Mouse (Mus musculus) MEL (cell line): ENCODE results near the gene Gsta3. TPM values are rescaled to one million over a fixed set of nuclear protein-coding genes. Genes with fewer than 3 reads are reported as not detected.

Experiments used
- DNase-seq: peaks from one replicate; pipeline ENCODE4 v3.0.0; 2011; ENCODE audit warnings: low read depth, low spot score
- H3K27ac ChIP-seq: 2 replicates; pipeline ENCODE4 v1.5.1; 2012; ENCODE audit warnings: low read depth, mild to moderate bottlenecking, control low read depth, low read length, moderate library complexity; ENCODE audit not compliant: control insufficient read depth
- H3K27me3 ChIP-seq, 2 experiments: fragments of 150-350 bp in 1 of 2; sonication (generic) in 1 of 2; 2 replicates each; pipeline ENCODE4 v1.6.1; 2012; ENCODE audit warnings: low read length in 2 of 2, mild to moderate bottlenecking in 2 of 2, improper control_type of control experiment in 1 of 2, moderate library complexity in 1 of 2; ENCODE audit not compliant: insufficient read depth in 2 of 2, control insufficient read depth in 1 of 2
- H3K36me3 ChIP-seq, 2 experiments: 2 replicates each; pipeline ENCODE4 v1.6.1; 2012 to 2014; ENCODE audit warnings: low read length in 2 of 2, improper control_type of control experiment in 1 of 2, inconsistent platforms in 1 of 2, mild to moderate bottlenecking in 1 of 2; ENCODE audit not compliant: insufficient read depth in 2 of 2, control insufficient read depth in 1 of 2
- H3K4me1 ChIP-seq, 2 experiments: fragments of 150-350 bp in 1 of 2; sonication (generic) in 1 of 2; 2 replicates each; pipeline ENCODE4 v1.6.1; 2012; ENCODE audit warnings: low read length in 2 of 2, improper control_type of control experiment in 1 of 2, mild to moderate bottlenecking in 1 of 2; ENCODE audit not compliant: insufficient read depth in 2 of 2, control insufficient read depth in 1 of 2
- H3K4me3 ChIP-seq, 2 experiments: fragments of 150-350 bp in 1 of 2; sonication (generic) in 1 of 2; 2 replicates each; pipeline ENCODE4 v1.5.1; 2012; ENCODE audit warnings: low read depth in 2 of 2, low read length in 2 of 2, mild to moderate bottlenecking in 2 of 2, moderate library complexity in 2 of 2, control low read depth in 1 of 2, improper control_type of control experiment in 1 of 2; ENCODE audit not compliant: control insufficient read depth in 1 of 2, insufficient read depth in 1 of 2
- H3K79me2 ChIP-seq: 2 replicates; pipeline ENCODE4 v1.6.1; 2012; ENCODE audit warnings: mild to moderate bottlenecking, low read length, moderate library complexity; ENCODE audit not compliant: control insufficient read depth, poor library complexity, insufficient read depth
- H3K9ac ChIP-seq: 2 replicates; pipeline ENCODE4 v1.6.1; 2012; ENCODE audit warnings: low read depth, mild to moderate bottlenecking, control low read depth, low read length, moderate library complexity; ENCODE audit not compliant: control insufficient read depth, poor library complexity, severe bottlenecking
- H3K9me3 ChIP-seq: fragments of 150-350 bp; sonication (generic); replicated peaks from 2 replicates; pipeline ENCODE4 v1.6.1; 2012; ENCODE audit warnings: mild to moderate bottlenecking, low read length, improper control_type of control experiment, moderate library complexity; ENCODE audit not compliant: insufficient read depth
- BHLHE40 ChIP-seq: IDR thresholded peaks from 2 replicates; pipeline ENCODE4 v1.6.1; 2012; ENCODE audit warnings: low read depth, mild to moderate bottlenecking, inconsistent platforms, low read length, improper control_type of control experiment, borderline replicate concordance
- CHD1 ChIP-seq: IDR thresholded peaks from 2 replicates; pipeline ENCODE4 v1.6.1; 2012; ENCODE audit warnings: low read depth, mild to moderate bottlenecking, inconsistent platforms, low read length, improper control_type of control experiment
- CHD2 ChIP-seq: IDR thresholded peaks from 2 replicates; pipeline ENCODE4 v1.6.1; 2011; ENCODE audit warnings: low read length, improper control_type of control experiment
- CTCF ChIP-seq, 3 experiments: IDR thresholded peaks in 2 of 3; conservative IDR thresholded peaks in 1 of 3; 2 replicates each; pipeline ENCODE4 v1.5.1; 2011 to 2012; ENCODE audit warnings: low read length in 3 of 3, low read depth in 2 of 3, mild to moderate bottlenecking in 2 of 3, improper control_type of control experiment in 1 of 3, inconsistent platforms in 1 of 3, mixed read lengths in 1 of 3, moderate library complexity in 1 of 3; ENCODE audit not compliant: control insufficient read depth in 1 of 3, insufficient read depth in 1 of 3, poor library complexity in 1 of 3, severe bottlenecking in 1 of 3
- E2F4 ChIP-seq: IDR thresholded peaks from 2 replicates; pipeline ENCODE4 v1.6.1; 2011; ENCODE audit warnings: low read depth, low read length, improper control_type of control experiment, borderline replicate concordance
- ELF1 ChIP-seq: IDR thresholded peaks from 2 replicates; pipeline ENCODE4 v1.6.1; 2014; ENCODE audit warnings: low read depth, mild to moderate bottlenecking, inconsistent platforms, low read length, improper control_type of control experiment, moderate library complexity
- EP300 ChIP-seq, 2 experiments: IDR thresholded peaks; 2 replicates each; pipeline ENCODE4 v1.6.1; 2011; ENCODE audit warnings: improper control_type of control experiment in 2 of 2, low read length in 2 of 2, low read depth in 1 of 2, mild to moderate bottlenecking in 1 of 2
- ETS1 ChIP-seq: IDR thresholded peaks from 2 replicates; pipeline ENCODE4 v1.6.1; 2012; ENCODE audit warnings: low read depth, mild to moderate bottlenecking, inconsistent platforms, low read length, improper control_type of control experiment, moderate library complexity
- GABPA ChIP-seq: IDR thresholded peaks from 2 replicates; pipeline ENCODE4 v1.6.1; 2012; ENCODE audit warnings: low read depth, mild to moderate bottlenecking, inconsistent platforms, low read length, improper control_type of control experiment, moderate library complexity
- GATA1 ChIP-seq: IDR thresholded peaks from 2 replicates; pipeline ENCODE4 v1.6.1; 2011; ENCODE audit warnings: low read depth, low read length, improper control_type of control experiment
- JUND ChIP-seq: IDR thresholded peaks from 2 replicates; pipeline ENCODE4 v1.6.1; 2011; ENCODE audit warnings: low read depth, mild to moderate bottlenecking, improper control_type of control experiment, low read length
- KAT2A ChIP-seq: conservative IDR thresholded peaks from 2 replicates; pipeline ENCODE4 v1.6.1; 2012; ENCODE audit warnings: low read depth, low read length, improper control_type of control experiment, inconsistent platforms
- MAFK ChIP-seq: IDR thresholded peaks from 2 replicates; pipeline ENCODE4 v1.6.1; 2011; ENCODE audit warnings: low read depth, mild to moderate bottlenecking, low read length, improper control_type of control experiment, borderline replicate concordance
- MAX ChIP-seq: IDR thresholded peaks from 2 replicates; pipeline ENCODE4 v1.6.1; 2011; ENCODE audit warnings: low read length, improper control_type of control experiment
- MAZ ChIP-seq: IDR thresholded peaks from 2 replicates; pipeline ENCODE4 v1.6.1; 2012; ENCODE audit warnings: low read depth, mild to moderate bottlenecking, inconsistent platforms, low read length, improper control_type of control experiment
- MEF2A ChIP-seq: IDR thresholded peaks from 2 replicates; pipeline ENCODE4 v1.6.1; 2014; ENCODE audit warnings: low read depth, mild to moderate bottlenecking, inconsistent platforms, low read length, improper control_type of control experiment; ENCODE audit not compliant: poor library complexity, insufficient replicate concordance, severe bottlenecking; ENCODE audit errors: extremely low read depth
- MXI1 ChIP-seq: IDR thresholded peaks from 2 replicates; pipeline ENCODE4 v1.6.1; 2011; ENCODE audit warnings: mild to moderate bottlenecking, low read depth, low read length, improper control_type of control experiment
- MYB ChIP-seq: IDR thresholded peaks from 2 replicates; pipeline ENCODE4 v1.6.1; 2011; ENCODE audit warnings: mild to moderate bottlenecking, low read depth, low read length, improper control_type of control experiment
- MYC ChIP-seq: IDR thresholded peaks from 2 replicates; pipeline ENCODE4 v1.6.1; 2011; ENCODE audit warnings: low read depth, mild to moderate bottlenecking, low read length, improper control_type of control experiment, moderate library complexity
- NELFE ChIP-seq: IDR thresholded peaks from 2 replicates; pipeline ENCODE4 v1.6.1; 2011; ENCODE audit warnings: low read depth, low read length, improper control_type of control experiment
- NRF1 ChIP-seq: IDR thresholded peaks from 2 replicates; pipeline ENCODE4 v1.6.1; 2014; ENCODE audit warnings: low read depth, mild to moderate bottlenecking, inconsistent platforms, low read length, improper control_type of control experiment, moderate library complexity; ENCODE audit not compliant: poor library complexity, insufficient read depth, severe bottlenecking
- POLR2A ChIP-seq, 2 experiments: IDR thresholded peaks; 2 replicates each; pipeline ENCODE4 v1.6.1; 2011 to 2012; ENCODE audit warnings: low read length in 2 of 2, mild to moderate bottlenecking in 2 of 2, control low read depth in 1 of 2, improper control_type of control experiment in 1 of 2, low read depth in 1 of 2, moderate library complexity in 1 of 2; ENCODE audit not compliant: control insufficient read depth in 1 of 2, insufficient read depth in 1 of 2, poor library complexity in 1 of 2
- POLR2AphosphoS2 ChIP-seq: IDR thresholded peaks from 2 replicates; pipeline ENCODE4 v1.6.1; 2011; ENCODE audit warnings: low read length, improper control_type of control experiment
- POLR2AphosphoS5 ChIP-seq: IDR thresholded peaks from 2 replicates; pipeline ENCODE4 v1.6.1; 2012; ENCODE audit warnings: low read depth, borderline replicate concordance, mild to moderate bottlenecking, inconsistent platforms, low read length, moderate library complexity, mixed read lengths
- RAD21 ChIP-seq: IDR thresholded peaks from 2 replicates; pipeline ENCODE4 v1.6.1; 2011; ENCODE audit warnings: mild to moderate bottlenecking, low read depth, low read length, improper control_type of control experiment
- RCOR1 ChIP-seq: IDR thresholded peaks from 2 replicates; pipeline ENCODE4 v1.6.1; 2012; ENCODE audit warnings: low read depth, mild to moderate bottlenecking, inconsistent platforms, low read length, improper control_type of control experiment
- SIN3A ChIP-seq: IDR thresholded peaks from 2 replicates; pipeline ENCODE4 v1.6.1; 2012; ENCODE audit warnings: low read length, improper control_type of control experiment, inconsistent platforms
- SMC3 ChIP-seq: IDR thresholded peaks from 2 replicates; pipeline ENCODE4 v1.6.1; 2011; ENCODE audit warnings: low read depth, low read length, improper control_type of control experiment
- TAL1 ChIP-seq: IDR thresholded peaks from 2 replicates; pipeline ENCODE4 v1.6.1; 2012; ENCODE audit warnings: mild to moderate bottlenecking, inconsistent platforms, low read length, moderate library complexity, mixed read lengths
- TBP ChIP-seq: IDR thresholded peaks from 2 replicates; pipeline ENCODE4 v1.8.0; 2011; ENCODE audit warnings: low read depth, low read length, improper control_type of control experiment
- TCF12 ChIP-seq: IDR thresholded peaks from 2 replicates; pipeline ENCODE4 v1.6.1; 2014; ENCODE audit warnings: low read depth, mild to moderate bottlenecking, inconsistent platforms, low read length, improper control_type of control experiment, moderate library complexity
- UBTF ChIP-seq: IDR thresholded peaks from 2 replicates; pipeline ENCODE4 v1.6.1; 2012; ENCODE audit warnings: low read depth, mild to moderate bottlenecking, inconsistent platforms, low read length, improper control_type of control experiment, moderate library complexity, borderline replicate concordance; ENCODE audit not compliant: insufficient read depth
- USF1 ChIP-seq: IDR thresholded peaks from 2 replicates; pipeline ENCODE4 v1.6.1; 2014; ENCODE audit warnings: low read depth, mild to moderate bottlenecking, inconsistent platforms, low read length, improper control_type of control experiment, moderate library complexity
- USF2 ChIP-seq, 2 experiments: IDR thresholded peaks; 2 replicates each; pipeline ENCODE4 v1.6.1; 2011 to 2012; ENCODE audit warnings: improper control_type of control experiment in 2 of 2, low read length in 2 of 2, borderline replicate concordance in 1 of 2, inconsistent platforms in 1 of 2, low read depth in 1 of 2, mild to moderate bottlenecking in 1 of 2; ENCODE audit not compliant: insufficient read depth in 1 of 2
- ZC3H11A ChIP-seq: IDR thresholded peaks from 2 replicates; pipeline ENCODE4 v1.6.1; 2012; ENCODE audit warnings: low read depth, mild to moderate bottlenecking, inconsistent platforms, low read length, improper control_type of control experiment
- ZMIZ1 ChIP-seq: IDR thresholded peaks from 2 replicates; pipeline ENCODE4 v1.6.1; 2012; ENCODE audit warnings: low read depth, mild to moderate bottlenecking, inconsistent platforms, low read length, improper control_type of control experiment, moderate library complexity
- ZNF384 ChIP-seq: IDR thresholded peaks from 2 replicates; pipeline ENCODE4 v1.6.1; 2012; ENCODE audit warnings: low read depth, mild to moderate bottlenecking, inconsistent platforms, low read length, improper control_type of control experiment
- polyA plus RNA-seq, 2 experiments: library from polyadenylated mRNA; stranded (reverse) in 1 of 2; unstranded in 1 of 2; fragments of >175 nt in 1 of 2; fragments of >200 nt in 1 of 2; gene quantifications; 2 replicates each; pipeline versions ENCODE4 v1.2.1 to v1.2.4; 2012; ENCODE audit warnings: low replicate concordance in 2 of 2, low read depth in 1 of 2; ENCODE audit not compliant: insufficient read length in 2 of 2, insufficient read depth in 1 of 2, missing spikeins in 1 of 2
- total RNA-seq: library from RNA; depleted of rRNA; stranded (reverse); fragments of 300-350 nt; gene quantifications from 2 replicates; pipeline ENCODE4 v1.2.3, GENCODE M21; 2012

The Gsta3 gene
- total and polyA plus RNA-seq, 3 experiments = 2.2 to 3.4 TPM; not detected in 1

- DNase-seq = peak; percentile 77
- Histone ChIP-seq H3K9me3 (no peaks in the 10 kb centered on the region), H3K4me3 (peak overlapping the region; percentile 49 to 69), H3K4me1 (peaks cover 0 to 5% of the 10 kb centered on the region in 2 experiments; a peak in 1 of 4 replicates), H3K27ac (no peak overlapping the region), H3K36me3 (no peaks in the 10 kb centered on the region), H3K9ac (peak overlapping the region; percentile 56), H3K79me2 (no peaks in the 10 kb centered on the region), H3K27me3 (no peaks in the 10 kb centered on the region)
- TF ChIP-seq TCF12 (no peak), POLR2A (IDR thresholded peaks at IDR 0.05; ENCODE audit: control insufficient read depth in 1 of 2, insufficient read depth in 1 of 2, low read depth in 1 of 2, low read length in 2 of 2, poor library complexity in 1 of 2) (no peak), USF1 (no peak), EP300 (IDR thresholded peaks at IDR 0.05; ENCODE audit: low read depth in 1 of 2, low read length in 2 of 2) (no peak), UBTF (no peak), ZNF384 (0 out of 2 replicates have a peak, but pooled peaks have one; percentile 32), KAT2A (no peak), RAD21 (peak; percentile 63), TAL1 (no peak), ETS1 (no peak), BHLHE40 (no peak), SIN3A (no peak), MYC (no peak), E2F4 (no peak), MAX (no peak), MYB (no peak), USF2 (IDR thresholded peaks at IDR 0.05; ENCODE audit: borderline replicate concordance in 1 of 2, insufficient read depth in 1 of 2, low read depth in 1 of 2, low read length in 2 of 2) (no peak), MXI1 (no peak), CHD2 (no peak), TBP (no peak), GABPA (no peak), MAZ (no peak), MAFK (no peak), ZMIZ1 (no peak), NELFE (no peak), NRF1 (no peak), POLR2AphosphoS5 (no peak), GATA1 (0 out of 2 replicates have a peak, but pooled peaks have one; percentile 18), POLR2AphosphoS2 (no peak), CHD1 (no peak), CTCF (IDR thresholded peaks at IDR 0.05 in 2 of 3, conservative IDR thresholded peaks at IDR 0.05 in 1 of 3; ENCODE audit: control insufficient read depth in 1 of 3, insufficient read depth in 1 of 3, low read depth in 2 of 3, low read length in 3 of 3, poor library complexity in 1 of 3, severe bottlenecking in 1 of 3) (peak; percentile 40 to 94 (median 64)), MEF2A (no peak), RCOR1 (no peak), JUND (no peak), ELF1 (no peak), ZC3H11A (peak; percentile 53), SMC3 (peak; percentile 60)
These were observed 31.1 kb downstream of the Gsta3 start for GRCm38 (mm10) chr1:21271343-21272055.
